Mouse (Mus musculus) small intestine, adult 2 months (tissue): ENCODE results near the gene Mdm4.
"Not testable (repeated sequence)": the region's sequence is repeated elsewhere in the genome, so short reads cannot be mapped to it uniquely, and the experiment has no call there.

Source experiments
- CTCF ChIP-seq: fragments of 200-500 bp; IDR thresholded peaks from 2 replicates; pipeline ENCODE4 v1.5.1; 2012; ENCODE audit warnings: low read depth, mild to moderate bottlenecking, control low read depth, inconsistent platforms, low read length, moderate library complexity, mixed read lengths; ENCODE audit not compliant: insufficient replicate concordance, insufficient read length; ENCODE audit errors: extremely low read depth
- POLR2A ChIP-seq: fragments of 200-500 bp; IDR thresholded peaks from 2 replicates; pipeline ENCODE4 v1.6.1; 2012; ENCODE audit warnings: low read depth, mild to moderate bottlenecking, control low read depth, inconsistent platforms, low read length, moderate library complexity

DNA sequence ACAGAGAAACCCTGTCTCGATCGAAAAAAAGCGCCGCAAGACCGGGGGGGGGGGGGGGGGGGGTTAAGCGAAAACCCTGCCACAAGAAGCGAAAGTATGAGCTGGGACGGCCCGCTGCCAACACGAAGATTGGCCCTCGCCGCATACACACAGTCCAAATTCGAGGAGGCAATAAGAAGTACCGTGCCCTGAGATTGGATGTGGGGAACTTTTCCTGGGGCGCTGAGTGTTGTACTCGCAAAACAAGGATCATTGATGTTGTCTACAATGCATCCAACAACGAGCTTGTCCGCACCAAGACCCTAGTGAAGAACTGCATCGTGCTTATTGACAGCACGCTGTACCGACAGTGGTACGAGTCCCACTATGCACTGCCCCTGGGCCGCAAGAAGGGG is 4.6 kb downstream of the Mdm4 start:
- not testable (repeated sequence) for TF ChIP-seq POLR2A, CTCF
